Mouse (Mus musculus): Measurements from ENCODE around the gene Emc1. TPM values are rescaled to one million over a fixed set of nuclear protein-coding genes. Genes with fewer than 3 reads are reported as not detected.
A peak's percentile ranks its signal among the peaks of the same experiment; 100 is the strongest.

Emc1 gene
- total RNA-seq (2015) (13.0 and 14.5 TPM in 2 replicates), total RNA-seq (2017) (32.3 and 37.8 TPM in 2 replicates)

- peak; percentile 99 for ATAC-seq (ENCODE audit: poor library complexity, severe bottlenecking)
Observed at GRCm38 (mm10) chr4:139351931-139352711, at the start of gene Emc1, which contains the start of the genes Mrto4 and Ubr4. TSS of gene Emc1 (plus strand) at chr4:139352587. TSS of gene Mrto4 (minus strand) at chr4:139352576. TSS of gene Ubr4 (plus strand) at chr4:139352609.

- ATAC-seq (ENCODE audit: poor library complexity, severe bottlenecking) = no peak
Observed at GRCm38 (mm10) chr4:139305521-139305920, 46.9 kb upstream of the Emc1 start.

- ATAC-seq (ENCODE audit: poor library complexity, severe bottlenecking) = peak; percentile 73
Observed at GRCm38 (mm10) chr4:139307916-139308315, 44.5 kb upstream of the Emc1 start.

- ATAC-seq (ENCODE audit: poor library complexity, severe bottlenecking) = no peak
Observed at GRCm38 (mm10) chr4:139309651-139310050, 42.7 kb upstream of the Emc1 start.

GRCm38 (mm10) chr4:139310171-139310898 is 42.1 kb upstream of the Emc1 start, which contains the start of the genes Pqlc2 and Akr7a5:
TSS of gene Pqlc2 (minus strand) at chr4:139310708.
TSS of gene Akr7a5 (plus strand) at chr4:139310744.
- peak; percentile 82 for ATAC-seq (ENCODE audit: poor library complexity, severe bottlenecking)

- no peak for ATAC-seq (ENCODE audit: poor library complexity, severe bottlenecking)
Observed at GRCm38 (mm10) chr4:139310899-139311701, 41.3 kb upstream of the Emc1 start.

GRCm38 (mm10) chr4:139311707-139312106 is 40.7 kb upstream of the Emc1 start:
- no peak for ATAC-seq (ENCODE audit: poor library complexity, severe bottlenecking)

GRCm38 (mm10) chr4:139312632-139313031 is 39.8 kb upstream of the Emc1 start:
- no peak for ATAC-seq (ENCODE audit: poor library complexity, severe bottlenecking)

- ATAC-seq (ENCODE audit: poor library complexity, severe bottlenecking) = no peak
Observed at GRCm38 (mm10) chr4:139318449-139318848, 33.9 kb upstream of the Emc1 start.

- ATAC-seq (ENCODE audit: poor library complexity, severe bottlenecking) = 0 out of 2 replicates have a peak, but pooled peaks have one; percentile 12
Observed at GRCm38 (mm10) chr4:139319740-139320139, 32.6 kb upstream of the Emc1 start.

GRCm38 (mm10) chr4:139330605-139331004 is 21.8 kb upstream of the Emc1 start:
- ATAC-seq (ENCODE audit: poor library complexity, severe bottlenecking) = peak; percentile 100

- ATAC-seq (ENCODE audit: poor library complexity, severe bottlenecking) = no peak
Observed at GRCm38 (mm10) chr4:139334631-139335295, 17.6 kb upstream of the Emc1 start.

GRCm38 (mm10) chr4:139335507-139335906 is 16.9 kb upstream of the Emc1 start:
- ATAC-seq (ENCODE audit: poor library complexity, severe bottlenecking) = no peak

- ATAC-seq (ENCODE audit: poor library complexity, severe bottlenecking) = peak; percentile 88
Observed at GRCm38 (mm10) chr4:139336822-139337483, 15.4 kb upstream of the Emc1 start.

- ATAC-seq (ENCODE audit: poor library complexity, severe bottlenecking) = no peak
Observed at GRCm38 (mm10) chr4:139338145-139338544, 14.2 kb upstream of the Emc1 start.

GRCm38 (mm10) chr4:139340835-139341234 is 11.6 kb upstream of the Emc1 start:
- ATAC-seq (ENCODE audit: poor library complexity, severe bottlenecking) = peak; percentile 68

GRCm38 (mm10) chr4:139341556-139342233 is 10.7 kb upstream of the Emc1 start:
- ATAC-seq (ENCODE audit: poor library complexity, severe bottlenecking) = peak; percentile 53

GRCm38 (mm10) chr4:139343718-139344117 is 8.7 kb upstream of the Emc1 start:
- ATAC-seq (ENCODE audit: poor library complexity, severe bottlenecking) = peak; percentile 43; the same call in 1 of the 2 replicates

- ATAC-seq (ENCODE audit: poor library complexity, severe bottlenecking) = no peak
Observed at GRCm38 (mm10) chr4:139345416-139346019, 6.9 kb upstream of the Emc1 start.
